Mouse (Mus musculus) c-Kit-positive CD71-positive TER-119-positive erythroid progenitor cells, embryonic 14.5 days (primary cell): ENCODE results near the gene Sh2d7.

Experiments
- DNase-seq: peaks from one replicate; pipeline ENCODE4 v3.0.0-alpha.2; 2013; ENCODE audit warnings: low spot score

Sh2d7 gene

GRCm38 (mm10) chr9:54538684-54539083, at the start of gene Sh2d7:
Gene Sh2d7 (plus strand): TSS chr9:54538984.
- no peak for DNase-seq

GRCm38 (mm10) chr9:54489599-54489998, 49.2 kb upstream of the Sh2d7 start:
- DNase-seq = no peak

DNA sequence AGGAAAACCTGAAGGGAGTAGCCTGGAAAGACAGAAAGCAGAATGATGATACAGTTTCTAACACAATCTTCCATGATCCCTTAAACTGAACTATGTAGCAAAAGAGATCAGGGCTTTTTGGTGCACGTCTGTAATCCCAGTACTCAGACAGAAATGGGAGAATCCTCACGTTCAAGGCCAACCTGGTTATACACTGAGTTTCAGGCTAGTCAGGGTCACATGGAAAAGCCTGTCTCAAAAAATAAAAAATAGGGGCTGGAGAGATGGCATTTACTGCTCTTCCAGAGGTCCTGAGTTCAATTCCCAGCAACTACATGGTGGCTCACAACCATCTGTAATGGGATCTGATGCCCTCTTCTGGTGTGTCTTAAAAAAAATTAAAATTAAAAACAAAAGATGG, 48.4 kb upstream of the Sh2d7 start:
- no peak for DNase-seq

DNA sequence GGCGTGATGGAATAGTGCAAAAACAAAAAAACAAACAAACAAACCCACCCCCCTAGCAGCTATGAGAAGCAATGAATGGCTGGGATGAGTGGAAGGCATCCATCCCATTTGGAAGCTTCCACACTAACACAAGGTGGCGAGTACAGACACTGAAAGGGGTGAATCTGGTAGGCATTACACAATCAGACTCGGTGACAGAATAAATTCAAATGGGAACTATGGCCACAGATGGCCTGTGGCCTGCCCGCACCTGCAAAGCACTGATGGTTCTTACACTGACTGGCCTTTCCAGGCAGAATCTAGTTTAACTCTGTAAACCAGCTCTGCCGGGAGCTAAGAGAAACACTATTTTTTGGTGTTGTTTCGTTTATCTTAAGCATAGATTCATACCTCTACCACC, 39.5 kb upstream of the Sh2d7 start:
- no peak for DNase-seq

DNA sequence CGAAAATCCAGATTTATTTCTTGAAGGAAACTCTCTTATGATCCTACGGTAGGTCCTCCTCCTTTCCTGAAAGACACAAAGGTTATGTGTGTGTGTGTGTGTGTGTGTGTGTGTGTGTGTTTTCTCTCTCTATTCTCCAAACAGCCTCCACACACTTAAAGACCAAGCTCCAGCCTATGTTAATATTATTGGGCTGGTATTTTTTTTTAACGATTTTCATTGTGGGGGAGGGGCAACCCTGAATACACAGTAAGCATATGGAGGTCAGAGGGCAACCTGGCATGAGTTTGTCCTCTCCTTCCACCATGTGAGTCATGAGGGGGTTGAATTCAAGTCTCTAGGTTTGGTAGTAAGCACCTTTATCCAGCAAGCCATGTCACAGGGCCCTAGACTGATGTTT, 39.0 kb upstream of the Sh2d7 start:
- no peak for DNase-seq

- no peak for DNase-seq
Observed at GRCm38 (mm10) chr9:54500832-54501452, 37.8 kb upstream of the Sh2d7 start.

- DNase-seq = peak; percentile 44
Observed at GRCm38 (mm10) chr9:54501453-54502110, 37.2 kb upstream of the Sh2d7 start, which contains the start of gene Dmxl2. Gene Dmxl2 (minus strand): TSS chr9:54501626.

GRCm38 (mm10) chr9:54502111-54502495, 36.7 kb upstream of the Sh2d7 start:
- DNase-seq = no peak

GRCm38 (mm10) chr9:54502873-54503272, 35.9 kb upstream of the Sh2d7 start:
- no peak for DNase-seq

DNA sequence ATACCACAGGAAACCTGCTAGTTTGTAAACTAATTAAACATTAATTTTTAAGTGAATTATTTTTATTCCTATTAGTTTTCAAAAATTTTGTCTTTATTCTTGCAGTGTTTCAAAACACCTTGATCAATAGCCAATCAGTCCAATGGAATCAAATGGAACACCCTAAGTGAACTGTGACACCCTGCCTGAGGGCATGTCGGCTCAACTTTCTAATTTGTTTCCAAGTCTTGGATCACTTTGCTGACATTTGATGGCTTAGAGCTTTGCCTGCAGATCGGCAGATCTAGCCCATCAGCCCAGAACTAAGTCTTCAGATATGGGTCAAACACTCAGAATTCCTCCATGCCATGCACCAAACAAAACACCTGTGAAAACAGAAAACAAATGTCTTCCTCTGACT, 22.8 kb upstream of the Sh2d7 start:
- DNase-seq = no peak

DNA sequence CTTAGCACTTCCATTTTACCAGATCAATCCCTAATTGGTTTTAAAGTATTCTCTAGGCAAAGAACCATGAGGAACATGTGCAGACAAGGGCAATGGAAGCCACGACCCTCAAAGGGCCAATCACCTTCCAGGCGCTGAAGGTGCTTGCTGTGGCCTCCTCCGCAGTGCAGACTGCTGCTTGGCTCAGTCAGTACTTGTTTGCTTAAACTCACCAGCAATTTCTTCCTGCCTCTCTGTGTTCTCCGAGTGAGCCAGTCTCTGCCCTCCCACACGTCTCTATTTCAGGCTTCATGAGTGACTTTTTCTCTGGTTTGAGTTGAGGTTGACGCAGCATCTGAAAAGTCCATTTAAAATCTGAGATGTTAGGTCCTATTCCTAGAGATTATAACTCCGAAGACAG, 19.9 kb upstream of the Sh2d7 start:
- DNase-seq = no peak

DNA sequence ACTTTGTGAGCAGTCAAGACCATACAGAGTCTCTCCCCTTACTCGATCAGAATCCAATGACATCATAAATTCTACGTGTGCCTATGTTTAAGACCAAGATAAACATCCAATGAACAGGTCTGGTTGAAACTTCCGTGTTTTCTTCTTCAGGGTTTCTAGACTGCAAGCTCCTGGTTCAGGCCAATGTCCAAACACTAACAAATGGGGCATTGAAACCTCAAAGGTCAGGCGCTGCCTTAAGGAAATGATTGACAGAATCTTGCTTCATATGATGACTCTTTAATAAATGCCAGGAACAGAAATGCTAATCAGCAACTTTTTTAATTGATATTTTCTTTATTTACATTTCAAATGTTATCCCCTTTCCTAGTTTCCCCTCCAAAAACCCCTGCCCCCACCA, 18.5 kb upstream of the Sh2d7 start:
- no peak for DNase-seq

- no peak for DNase-seq
Observed at GRCm38 (mm10) chr9:54527694-54528093, 11.1 kb upstream of the Sh2d7 start.

DNA sequence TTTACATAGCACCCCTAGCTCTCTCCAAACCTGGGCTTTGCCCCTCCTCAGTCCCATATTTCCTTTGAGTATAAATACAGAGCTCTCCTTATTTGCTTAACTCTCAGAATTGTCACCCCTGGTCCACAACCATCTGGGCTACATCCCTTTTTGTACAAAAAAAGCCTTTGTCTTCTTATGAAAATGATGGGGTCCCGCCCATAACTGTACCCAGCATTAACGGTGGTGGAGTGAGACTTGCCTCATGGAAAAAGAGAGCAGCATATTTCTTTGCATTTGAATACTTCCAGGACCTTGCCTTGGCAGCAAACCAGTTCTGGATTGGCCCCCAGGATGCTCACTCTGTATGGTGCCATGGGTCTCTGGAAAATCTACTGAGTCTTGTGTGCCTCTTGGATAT, 8.8 kb upstream of the Sh2d7 start:
- no peak for DNase-seq

DNA sequence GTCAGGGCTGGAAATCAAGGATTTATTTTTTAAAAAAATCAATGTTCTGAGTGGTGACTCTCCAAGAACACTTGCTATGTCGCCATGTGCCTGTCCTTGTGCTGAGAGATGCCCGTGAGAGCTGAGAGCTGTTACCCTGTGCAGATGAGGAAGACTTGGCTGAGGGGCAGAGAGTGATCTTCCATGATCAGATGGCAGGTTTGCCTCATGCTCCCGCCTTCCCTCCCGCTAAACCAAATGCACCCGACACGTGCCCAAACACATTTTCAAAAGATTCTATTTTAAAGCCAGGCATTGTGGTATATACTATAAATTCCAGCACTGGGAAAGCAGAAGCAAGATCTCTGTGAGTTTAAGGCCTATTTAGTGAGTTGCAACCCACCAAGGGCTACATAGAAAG, 7.9 kb upstream of the Sh2d7 start:
- no peak for DNase-seq

GRCm38 (mm10) chr9:54531421-54531820, 7.4 kb upstream of the Sh2d7 start:
- no peak for DNase-seq

GRCm38 (mm10) chr9:54532926-54533325, 5.9 kb upstream of the Sh2d7 start:
- no peak for DNase-seq

DNA sequence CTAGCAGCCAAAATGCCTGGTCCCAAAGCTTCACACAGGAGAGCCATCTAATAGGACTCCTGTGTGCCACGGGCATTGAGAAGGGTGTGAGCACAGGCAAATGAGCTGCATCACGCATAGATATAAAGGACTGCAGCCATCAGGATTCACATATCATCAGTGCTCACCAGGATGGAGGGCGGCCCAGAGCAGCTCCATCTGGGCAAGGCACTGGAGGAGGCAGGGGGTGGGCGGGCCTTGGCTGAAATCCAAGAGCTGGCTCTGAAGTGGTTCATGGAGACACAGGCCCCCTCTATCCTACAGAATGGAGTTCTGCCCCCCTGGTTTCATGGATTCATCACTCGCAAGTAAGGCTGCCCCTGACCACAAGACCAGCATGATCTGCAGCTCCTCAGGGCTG, 4.8 kb upstream of the Sh2d7 start:
- DNase-seq = no peak

GRCm38 (mm10) chr9:54536236-54536635, 2.5 kb upstream of the Sh2d7 start:
- DNase-seq = no peak

DNA sequence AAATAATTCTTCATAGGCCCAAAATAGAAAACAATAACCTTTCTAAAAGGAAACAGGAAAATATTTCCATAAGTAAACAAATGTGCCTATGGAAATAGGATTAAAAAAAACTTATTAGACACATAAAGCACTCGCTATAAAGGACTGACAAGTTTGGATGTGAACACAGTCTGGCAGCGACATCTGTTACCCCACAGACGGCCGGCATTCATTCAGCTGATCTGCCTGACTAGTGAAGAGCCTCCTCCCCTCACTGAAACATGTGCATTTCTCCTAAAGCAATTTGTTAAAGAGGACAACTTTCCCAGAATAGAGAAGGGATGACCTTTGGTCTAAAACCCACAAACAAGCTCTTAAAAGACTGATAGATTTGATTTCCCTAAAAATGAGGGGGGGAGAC, 1.8 kb upstream of the Sh2d7 start:
- DNase-seq = no peak

DNA sequence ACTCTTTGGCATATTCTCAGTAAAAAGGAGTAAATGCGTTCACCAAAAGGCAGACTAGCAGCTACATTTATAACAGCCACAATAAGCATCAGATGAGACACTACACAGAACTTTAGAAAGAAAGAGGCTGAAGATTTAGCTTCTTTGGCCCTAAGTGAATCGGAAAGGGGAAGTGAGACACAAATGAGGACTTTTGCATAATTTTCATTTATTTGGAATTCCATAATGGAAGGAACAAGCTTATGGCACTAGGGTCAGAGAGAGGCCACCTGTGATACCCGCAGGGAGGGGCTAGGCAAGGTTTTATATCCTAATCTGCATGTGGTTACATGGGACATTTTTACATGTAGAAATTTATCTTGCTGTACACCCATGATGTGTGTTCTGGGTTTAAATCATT, 1.3 kb upstream of the Sh2d7 start:
- DNase-seq = no peak

GRCm38 (mm10) chr9:54538244-54538643, 540 bp upstream of the Sh2d7 start:
- DNase-seq = no peak

DNA sequence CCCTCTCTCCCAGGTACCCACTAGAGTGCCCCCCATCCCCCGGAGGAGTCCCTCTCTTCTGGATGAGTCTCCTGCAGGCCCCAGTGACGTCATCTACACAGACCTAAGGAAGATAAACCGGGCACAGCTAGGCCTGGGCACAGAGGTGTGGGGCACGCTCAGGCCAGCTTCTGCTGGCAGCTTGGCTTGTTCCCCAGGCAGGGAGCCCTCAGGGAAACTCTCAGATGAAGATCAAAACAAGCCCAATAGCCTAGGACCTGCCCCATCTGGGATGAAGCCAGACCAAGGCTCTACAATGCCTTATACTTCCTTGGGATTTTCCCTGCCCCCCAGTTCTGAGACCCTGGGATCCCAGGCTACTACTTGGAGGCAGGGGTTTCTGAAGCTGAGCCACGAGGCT, 2.0 kb downstream of the Sh2d7 start:
- no peak for DNase-seq
